Mouse (Mus musculus): ENCODE data around the gene Fxyd3. TPM values are rescaled to one million over a fixed set of nuclear protein-coding genes. Genes with fewer than 3 reads are reported as not detected.

The Fxyd3 gene
- 1 to 10 TPM in 2 of 4 experiments, under 1 TPM in 2; 0.77 to 1.3 (median 0.92) TPM for total RNA-seq (2022)

DNA sequence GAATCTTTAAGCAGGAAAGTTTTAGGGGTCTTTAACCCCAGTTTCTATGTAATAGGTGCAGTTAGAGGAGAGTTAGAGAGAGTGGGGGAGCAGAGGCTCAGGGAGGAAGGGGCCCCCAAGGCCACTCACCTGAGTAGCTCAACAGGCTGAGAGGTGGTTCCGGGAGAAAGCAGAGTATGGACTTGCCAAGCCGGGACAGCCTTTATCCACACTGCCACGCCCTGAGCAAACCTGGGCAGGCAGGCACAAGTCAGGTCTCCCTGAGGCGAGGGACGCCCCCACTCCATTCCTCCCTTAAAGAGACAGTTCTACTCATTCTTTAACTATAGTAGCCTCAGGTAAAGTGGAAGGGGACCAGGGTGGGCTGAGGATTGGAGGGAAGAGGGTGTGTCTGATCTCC, at the start of gene Fxyd3:
Gene Fxyd3 (minus strand): TSS at position 213 of the 400 bp plus-strand sequence.
- no peak for DNase-seq (ENCODE audit: low spot score in 2 of 2)

- DNase-seq (ENCODE audit: low spot score in 2 of 2) = peak in 1 of 2 experiments; percentile 21
These were observed 48.6 kb upstream of the Fxyd3 start for GRCm38 (mm10) chr7:31125116-31125515.

- no peak for DNase-seq (ENCODE audit: low spot score in 2 of 2)
These were observed 47.9 kb upstream of the Fxyd3 start for GRCm38 (mm10) chr7:31124381-31124780.

GRCm38 (mm10) chr7:31123697-31124096, 47.2 kb upstream of the Fxyd3 start:
- no peak for DNase-seq (ENCODE audit: low spot score in 2 of 2)

DNA sequence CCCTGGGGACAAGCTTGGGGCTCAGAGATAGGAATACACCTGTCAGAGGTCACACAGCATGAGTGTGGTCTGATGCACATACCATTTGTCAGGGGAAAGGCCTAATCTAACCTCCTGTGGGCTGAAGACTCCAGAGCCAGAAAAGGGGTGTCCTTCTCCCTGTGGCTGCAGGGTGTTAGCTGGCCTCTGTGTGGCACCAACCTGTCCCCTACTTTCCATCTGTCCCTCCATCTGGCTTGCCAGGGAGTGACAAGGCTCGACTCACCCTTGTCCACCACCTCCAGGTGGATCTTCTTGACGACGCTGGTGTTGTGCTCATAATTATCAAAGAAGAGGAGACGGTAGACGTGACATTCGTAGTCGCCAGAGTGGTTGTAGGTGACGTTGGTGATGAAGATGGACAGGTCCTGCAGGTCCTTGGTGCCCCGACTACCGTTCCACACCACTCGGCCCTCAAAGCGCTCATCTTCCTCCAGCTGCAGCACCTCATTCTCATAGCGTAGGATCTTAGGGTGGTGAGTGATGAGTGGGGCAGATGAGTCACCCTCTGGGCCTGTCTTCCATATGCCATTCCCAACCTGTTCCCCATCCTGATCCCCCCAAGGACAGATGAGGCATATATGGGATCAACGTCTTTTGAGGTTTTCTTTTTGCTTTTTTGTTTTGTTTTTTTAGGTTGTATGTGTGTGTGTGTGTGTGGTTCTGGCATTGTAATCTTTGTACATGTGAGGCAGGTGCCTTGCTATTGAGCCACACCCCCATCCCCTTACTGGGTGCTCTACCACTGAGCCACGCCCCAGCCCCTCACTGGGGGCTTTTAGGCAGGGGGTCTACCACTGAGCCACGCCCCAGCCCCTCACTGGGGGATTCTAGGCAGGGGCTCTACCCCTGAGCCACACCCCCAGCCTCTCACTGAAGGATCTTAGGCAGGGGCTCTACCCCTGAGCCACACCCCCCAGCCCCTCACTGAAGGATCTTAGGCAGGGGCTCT, 46.4 kb upstream of the Fxyd3 start:
- no peak for DNase-seq (ENCODE audit: low spot score in 2 of 2)

DNA sequence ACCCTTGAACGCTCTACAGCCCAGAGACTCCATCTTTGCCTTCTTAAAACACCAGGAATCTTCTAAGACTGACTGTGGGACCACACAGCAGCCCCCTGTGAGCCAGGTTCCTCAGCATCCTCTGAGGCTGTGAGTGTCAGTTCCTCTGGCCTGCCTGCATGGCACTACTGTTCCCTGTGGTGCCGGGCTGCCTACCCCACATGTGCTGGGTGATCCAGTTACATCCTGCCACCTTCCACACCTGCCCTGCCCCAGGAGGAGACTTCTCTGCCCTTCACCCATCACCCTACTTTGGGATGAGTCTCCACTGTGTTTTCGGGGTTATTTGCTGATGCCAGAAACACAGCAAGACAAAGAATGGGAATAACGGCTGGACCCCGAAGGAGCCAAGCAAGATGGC, 43.1 kb upstream of the Fxyd3 start:
- DNase-seq (ENCODE audit: low spot score in 2 of 2) = peak in 1 of 2 experiments; percentile 22

GRCm38 (mm10) chr7:31118486-31118885, 42.0 kb upstream of the Fxyd3 start:
- DNase-seq (ENCODE audit: low spot score in 2 of 2) = peak; percentile 70 to 86

GRCm38 (mm10) chr7:31117465-31117864, 41.0 kb upstream of the Fxyd3 start:
- DNase-seq (ENCODE audit: low spot score in 2 of 2) = no peak

- DNase-seq (ENCODE audit: low spot score in 2 of 2) = peak in 1 of 2 experiments; percentile 19
These were observed 40.2 kb upstream of the Fxyd3 start for GRCm38 (mm10) chr7:31116721-31117145.

GRCm38 (mm10) chr7:31115587-31116043, 39.1 kb upstream of the Fxyd3 start:
- DNase-seq (ENCODE audit: low spot score in 2 of 2) = peak; percentile 77 to 83

GRCm38 (mm10) chr7:31115182-31115581, 38.7 kb upstream of the Fxyd3 start, which contains the start of gene Hpn:
Hpn (minus strand) TSS chr7:31115290.
- peak in 1 of 2 experiments; percentile 10 for DNase-seq (ENCODE audit: low spot score in 2 of 2)

- no peak for DNase-seq (ENCODE audit: low spot score in 2 of 2)
These were observed 38.1 kb upstream of the Fxyd3 start for GRCm38 (mm10) chr7:31114646-31115045.

- DNase-seq (ENCODE audit: low spot score in 2 of 2) = no peak
These were observed 37.3 kb upstream of the Fxyd3 start for GRCm38 (mm10) chr7:31113800-31114199.

- DNase-seq (ENCODE audit: low spot score in 2 of 2) = no peak
These were observed 35.5 kb upstream of the Fxyd3 start for GRCm38 (mm10) chr7:31112036-31112435.

- no peak for DNase-seq (ENCODE audit: low spot score in 2 of 2)
These were observed 34.4 kb upstream of the Fxyd3 start for GRCm38 (mm10) chr7:31110861-31111385.

GRCm38 (mm10) chr7:31109796-31110195, 33.3 kb upstream of the Fxyd3 start:
- no peak for DNase-seq (ENCODE audit: low spot score in 2 of 2)

GRCm38 (mm10) chr7:31109091-31109490, 32.6 kb upstream of the Fxyd3 start:
- DNase-seq (ENCODE audit: low spot score in 2 of 2) = peak in 1 of 2 experiments; percentile 52

GRCm38 (mm10) chr7:31107781-31108180, 31.3 kb upstream of the Fxyd3 start:
- DNase-seq (ENCODE audit: low spot score in 2 of 2) = no peak

DNA sequence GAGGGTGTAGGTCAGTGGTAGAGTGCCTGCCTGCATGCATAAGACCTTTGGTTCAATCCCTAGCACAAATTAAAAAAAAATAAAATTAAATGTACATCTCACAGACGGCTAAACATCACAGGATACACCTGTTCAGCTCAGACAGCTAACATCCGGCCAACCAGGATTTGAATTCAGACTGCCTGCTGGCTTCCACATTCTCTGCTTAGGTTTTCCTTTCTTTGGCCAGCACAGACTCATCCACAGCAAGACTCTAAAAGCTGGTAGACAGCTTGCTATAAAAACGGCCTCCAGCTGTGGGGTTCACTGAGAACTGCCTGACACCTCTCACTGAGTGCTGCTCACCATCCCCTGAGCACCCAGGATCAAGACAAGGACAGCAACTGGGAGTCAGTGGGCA, 29.7 kb upstream of the Fxyd3 start:
- no peak for DNase-seq (ENCODE audit: low spot score in 2 of 2)

DNA sequence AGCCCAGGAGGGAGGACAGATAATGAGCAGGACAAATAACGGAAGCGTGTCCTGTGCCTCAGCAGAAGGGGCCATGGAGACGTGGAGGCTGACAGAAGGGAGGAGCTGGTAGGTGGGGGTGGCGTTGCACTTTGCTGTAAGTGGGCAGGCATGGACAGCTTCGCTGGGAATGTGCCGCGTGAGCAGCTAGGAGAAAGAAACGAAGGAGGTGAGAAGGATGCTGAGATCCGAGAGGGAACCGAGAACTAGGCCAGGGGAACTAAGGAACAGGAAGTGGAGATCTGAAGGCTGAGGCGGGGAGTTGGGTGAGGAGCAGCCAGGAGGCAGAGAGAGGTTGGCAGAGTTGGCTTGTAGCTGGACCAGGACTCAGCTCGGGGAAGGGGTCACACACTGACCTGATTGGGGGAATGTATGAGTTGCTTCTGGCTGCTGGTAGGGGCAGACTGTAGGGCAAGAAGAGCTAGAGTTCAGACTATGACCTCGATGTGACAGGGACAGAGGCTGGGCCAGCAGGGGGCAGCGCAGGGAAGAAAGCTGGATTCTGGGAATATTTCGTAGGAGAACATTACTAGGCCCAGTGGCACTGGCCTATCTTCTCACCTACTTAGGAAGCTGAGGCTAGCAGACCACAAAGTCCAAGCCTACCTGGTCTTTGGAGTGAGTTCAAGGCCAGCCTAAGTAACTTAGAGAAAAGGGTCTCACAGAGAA, 28.7 kb upstream of the Fxyd3 start:
- DNase-seq (ENCODE audit: low spot score in 2 of 2) = peak; percentile 58 to 59

DNA sequence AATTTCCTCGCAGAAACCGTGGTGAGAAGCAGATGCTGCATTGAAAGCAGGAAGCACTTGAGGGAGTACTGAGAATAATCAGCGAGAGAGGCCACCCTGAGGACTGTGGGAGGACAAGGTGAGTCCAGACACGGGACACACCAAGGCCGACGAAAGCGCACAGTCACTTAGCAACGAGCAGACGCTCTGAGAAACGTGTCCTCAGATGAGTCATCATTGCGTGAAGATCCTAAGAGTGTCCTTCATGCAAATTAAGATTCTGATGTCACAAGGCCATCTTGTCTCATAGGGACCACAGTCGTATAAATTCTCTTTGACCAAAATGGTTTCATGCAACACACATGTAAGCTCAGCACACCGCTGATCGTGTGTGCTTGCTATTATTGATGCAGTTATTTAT, 24.3 kb upstream of the Fxyd3 start:
- no peak for DNase-seq (ENCODE audit: low spot score in 2 of 2)

DNA sequence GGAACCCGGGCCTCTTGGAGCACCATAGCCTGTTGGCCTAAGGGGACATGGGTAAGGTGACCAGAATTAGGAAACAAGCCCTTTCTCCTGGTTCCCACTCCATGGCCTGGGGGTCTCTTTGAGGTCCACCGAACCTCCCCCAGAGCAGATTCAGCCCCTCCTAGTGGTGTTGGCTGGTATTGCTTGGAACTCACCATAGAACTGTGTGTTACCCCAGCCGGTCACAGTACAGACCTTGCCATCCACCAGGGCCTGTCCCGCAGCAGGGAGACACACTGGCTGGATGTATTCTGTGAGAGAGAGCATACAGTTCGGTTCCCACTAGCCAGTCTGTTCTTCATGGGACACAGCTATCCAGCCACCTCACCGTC, 23.1 kb upstream of the Fxyd3 start:
- no peak for DNase-seq (ENCODE audit: low spot score in 2 of 2)
